Mouse (Mus musculus): ENCODE results near the gene Supt4a. TPM values are rescaled to one million over a fixed set of nuclear protein-coding genes. Genes with fewer than 3 reads are reported as not detected.

Supt4a gene
- total RNA-seq, 2 experiments from 2014 or later = 50.5 to 56.9 TPM

GRCm38 (mm10) chr11:87725515-87725914 is 11.8 kb upstream of the Supt4a start:
- intact Hi-C loops (cut with DNase I) = no loop called here
- no peak for DNase-seq

GRCm38 (mm10) chr11:87725964-87726562 is 11.3 kb upstream of the Supt4a start:
- no peak for DNase-seq
- intact Hi-C loops (cut with DNase I) = no loop called here

GRCm38 (mm10) chr11:87727021-87727420 is 10.3 kb upstream of the Supt4a start:
- DNase-seq = no peak
- intact Hi-C loops (cut with DNase I) = no loop called here

GRCm38 (mm10) chr11:87727471-87727870 is 9.9 kb upstream of the Supt4a start:
- no peak for DNase-seq
- intact Hi-C loops (cut with DNase I) = no loop called here

GRCm38 (mm10) chr11:87728850-87729592 is 8.3 kb upstream of the Supt4a start:
- intact Hi-C loops (cut with DNase I) = no loop called here
- DNase-seq = no peak

GRCm38 (mm10) chr11:87729593-87730185 is 7.7 kb upstream of the Supt4a start:
- no peak for DNase-seq
- intact Hi-C loops (cut with DNase I) = no loop called here

GRCm38 (mm10) chr11:87730652-87731310 is 6.6 kb upstream of the Supt4a start:
- DNase-seq = no peak
- intact Hi-C loops (cut with DNase I) = no loop called here

GRCm38 (mm10) chr11:87734346-87734745 is 3.0 kb upstream of the Supt4a start:
- intact Hi-C loops (cut with DNase I) = no loop called here
- DNase-seq = no peak

GRCm38 (mm10) chr11:87735691-87736090 is 1.7 kb upstream of the Supt4a start:
- intact Hi-C loops (cut with DNase I) = no loop called here
- no peak for DNase-seq

- intact Hi-C loops (cut with DNase I) = no loop called here
- peak; percentile 68 to 73 for DNase-seq
Observed at GRCm38 (mm10) chr11:87736647-87737134, 661 bp upstream of the Supt4a start.

GRCm38 (mm10) chr11:87743691-87744090 is 6.3 kb downstream of the Supt4a start:
- intact Hi-C loops (cut with DNase I) = no loop called here
- DNase-seq = no peak

- intact Hi-C loops (cut with DNase I) = no loop called here
- DNase-seq = no peak
Observed at GRCm38 (mm10) chr11:87744964-87745363, 7.6 kb downstream of the Supt4a start.

GRCm38 (mm10) chr11:87745632-87746555 is 8.5 kb downstream of the Supt4a start:
- intact Hi-C loops (cut with DNase I) = no loop called here
- DNase-seq = no peak

GRCm38 (mm10) chr11:87747312-87747711 is 10.0 kb downstream of the Supt4a start:
- no peak for DNase-seq
- intact Hi-C loops (cut with DNase I) = no loop called here

GRCm38 (mm10) chr11:87747716-87748115 is 10.4 kb downstream of the Supt4a start:
- intact Hi-C loops (cut with DNase I) = no loop called here
- DNase-seq = no peak

- peak; percentile 34 to 43 for DNase-seq
- intact Hi-C loops (cut with DNase I) = no loop called here
Observed at GRCm38 (mm10) chr11:87748132-87749119, 11.1 kb downstream of the Supt4a start.

GRCm38 (mm10) chr11:87749192-87750042 is 12.1 kb downstream of the Supt4a start:
- intact Hi-C loops (cut with DNase I) = no loop called here
- DNase-seq = peak; percentile 43 to 49

GRCm38 (mm10) chr11:87750043-87750421 is 12.7 kb downstream of the Supt4a start:
- DNase-seq = no peak
- intact Hi-C loops (cut with DNase I) = no loop called here
